Mouse (Mus musculus): ENCODE data around the gene Vmn2r31. TPM values are rescaled to one million over a fixed set of nuclear protein-coding genes. Genes with fewer than 3 reads are reported as not detected.

Vmn2r31 gene
- not detected in 2 replicates for polyA plus RNA-seq (2012; rRNA removed)

GRCm38 (mm10) chr7:7399603-7400002 is at the start of gene Vmn2r31:
Gene Vmn2r31, minus strand, starts transcription at chr7:7399703.

GRCm38 (mm10) chr7:7374431-7374830 is 25.1 kb downstream of the Vmn2r31 start, which contains the start of gene Gm45783:
Gene Gm45783, minus strand, starts transcription at chr7:7374573.

GRCm38 (mm10) chr7:7337509-7337908 is 62.0 kb downstream of the Vmn2r31 start, which contains the start of gene Vmn2r30:
Gene Vmn2r30, minus strand, starts transcription at chr7:7337609.

Other genes starting within 250 kb of the Vmn2r31 start
- 0.34 and 0.42 TPM in 2 replicates for gene Zfp418, start 228.4 kb downstream of the Vmn2r31 start, polyA plus RNA-seq (2012; rRNA removed)
- gene Zfp772, start 189.7 kb downstream of the Vmn2r31 start, polyA plus RNA-seq (2012; rRNA removed) = 1.1 and 1.2 TPM in 2 replicates
- gene Vmn2r29, start 152.4 kb downstream of the Vmn2r31 start, polyA plus RNA-seq (2012; rRNA removed) = 0.34 and 0.52 TPM in 2 replicates
- gene Gm45844, start 121.4 kb downstream of the Vmn2r31 start, polyA plus RNA-seq (2012; rRNA removed) = 0.31 and 0.49 TPM in 2 replicates
- 7.8 TPM in 2 replicates for gene Clcn4, start 98.9 kb downstream of the Vmn2r31 start, polyA plus RNA-seq (2012; rRNA removed)
- gene Vmn2r30, start 62.1 kb downstream of the Vmn2r31 start, polyA plus RNA-seq (2012; rRNA removed) = not detected in 2 replicates
- gene Gm45783, start 25.1 kb downstream of the Vmn2r31 start, polyA plus RNA-seq (2012; rRNA removed) = not detected in 2 replicates
- not detected in 2 replicates for gene Vmn2r32, start 80.3 kb upstream of the Vmn2r31 start, polyA plus RNA-seq (2012; rRNA removed)
- gene Vmn2r33, start 167.1 kb upstream of the Vmn2r31 start, polyA plus RNA-seq (2012; rRNA removed) = not detected in 2 replicates